8 mouse cellular contexts compared by ENCODE assay signal in genomic region chr10:93168067-93168466, GRCm38 (mm10). TPM values are rescaled to one million over a fixed set of nuclear protein-coding genes. Genes with fewer than 3 reads are reported as not detected.
DNase-seq lines count a peak whose midpoint lies in the region; ATAC-seq and TF ChIP-seq lines count a peak whose summit lies in the region.

No protein-coding gene starts in this region.

- no peak for TF ChIP-seq CTCF in layer of hippocampus, adult 2 months (conservative IDR thresholded peaks at IDR 0.05)

- DNase-seq in cerebellum, adult 9-10 months = peak; percentile 20
- DNase-seq in cerebellum, adult 8-10 months = no peak
- no peak for DNase-seq in layer of hippocampus, adult 2 months (ENCODE audit: low spot score in 2 of 2)
- DNase-seq in layer of hippocampus, adult 18-20 months (ENCODE audit: low spot score in 2 of 2) = no peak
- no peak for DNase-seq in gastrocnemius, postnatal 25 days

- peaks cover 27% of the 10 kb centered on the region for H3K4me1 ChIP-seq in brown adipose tissue, adult 24 weeks (ENCODE audit: control insufficient read depth, insufficient read depth, insufficient read length, low read length)

- H3K27ac ChIP-seq in layer of hippocampus, adult 2 months = peak overlapping the region; percentile 59; the same call in 1 of the 2 replicates
- H3K27ac ChIP-seq in brown adipose tissue, adult 24 weeks (replicated peaks; ENCODE audit: low read depth, low read length) = peak overlapping the region; percentile 87

- 0 out of 2 replicates have a peak, but pooled peaks have one; percentile 11 for ATAC-seq in megakaryocyte-erythroid progenitor cell, adult 5-6 weeks (replicated peaks; ENCODE audit: low FRiP score, low TSS enrichment, poor library complexity, severe bottlenecking)
- ATAC-seq in erythroid progenitor cell, adult 5-6 weeks (replicated peaks; ENCODE audit: low FRiP score, poor library complexity, severe bottlenecking) = no peak

- no peak overlapping the region; the same call in 1 of the 2 replicates for H3K4me3 ChIP-seq in layer of hippocampus, adult 2 months
- H3K4me3 ChIP-seq in brown adipose tissue, adult 24 weeks (ENCODE audit: insufficient read depth, low read depth, low read length) = no peak overlapping the region

RNA-seq across cellular contexts. Expression of gene Cdk17, which starts 7.4 kb away (rescaled TPM):
- 100 to 1,000 TPM; 206 to 219 TPM for total RNA-seq in layer of hippocampus, adult 2 months (2021)
- total RNA-seq in layer of hippocampus, adult 18-20 months (2021) = 100 to 1,000 TPM; 216 to 230 TPM
- 23.6 and 27.1 TPM in 2 replicates for polyA plus RNA-seq in brown adipose tissue, adult 24 weeks (2012; ENCODE audit: insufficient read depth, insufficient read length, missing spikeins)
- 48.0 and 71.7 TPM in 2 replicates for total RNA-seq in megakaryocyte-erythroid progenitor cell, adult 5-6 weeks (2014; fragmentation: Nextera tagmentation)
- 69.4 and 88.0 TPM in 2 replicates for total RNA-seq in megakaryocyte-erythroid progenitor cell, adult 5-6 weeks (2017)
- 65.2 and 109 TPM in 2 replicates for total RNA-seq in erythroid progenitor cell, adult 5-6 weeks (2015; ENCODE audit: low replicate concordance)
- 61.7 and 79.3 TPM in 2 replicates for total RNA-seq in erythroid progenitor cell, adult 5-6 weeks (2017; ENCODE audit: low replicate concordance)
- 1 to 10 TPM; 5.9 to 6.3 TPM for total RNA-seq in gastrocnemius, postnatal 25 days (2021)

Comparison
In these comparisons a context has a peak if more than half of its experiments do, and no peak if none do; other contexts are left out.
1. RNA of gene Cdk17, which starts 7.4 kb away (total RNA-seq): 216 to 230 TPM in layer of hippocampus, adult 18-20 months, 206 to 219 TPM in layer of hippocampus, adult 2 months, 61.7 to 109 TPM in erythroid progenitor cell, adult 5-6 weeks and 48.0 to 88.0 TPM in megakaryocyte-erythroid progenitor cell, adult 5-6 weeks; 5.9 to 6.3 TPM in gastrocnemius, postnatal 25 days; every median in the first group is over 4 times any median in the second.